Mouse (Mus musculus) spleen, embryonic (tissue): ENCODE data around the gene Tmem215.

ENCODE experiments used
- CTCF ChIA-PET: fragments of 350-600 bp; sonication (Branson Sonifier 250); formaldehyde crosslinking; loops from one replicate; lab custom pipeline; 2022; lab: Charles Lee

Gene Tmem215

DNA sequence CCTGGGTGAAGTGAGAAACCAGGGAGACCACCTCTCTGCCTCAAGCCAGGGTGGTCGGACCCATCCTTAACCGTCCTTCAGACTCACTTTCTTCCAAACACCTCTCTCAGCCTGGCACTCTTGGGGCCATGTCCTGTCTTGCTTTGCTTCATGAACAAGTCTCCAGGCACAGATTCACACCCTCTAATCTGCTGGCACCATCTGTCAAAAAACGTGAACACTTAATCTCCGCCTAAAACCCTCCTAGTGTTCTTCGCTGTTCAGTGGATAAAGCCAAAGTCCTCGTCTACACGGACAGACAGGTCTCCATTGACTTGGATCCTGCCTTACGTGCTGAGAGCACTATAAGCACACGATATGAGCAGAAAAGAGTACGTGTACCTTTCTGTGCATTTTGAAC is at the start of gene Tmem215:
Gene Tmem215 (plus strand): TSS at position 301 of the 400 bp plus-strand sequence.
- CTCF ChIA-PET = no interaction called here

DNA sequence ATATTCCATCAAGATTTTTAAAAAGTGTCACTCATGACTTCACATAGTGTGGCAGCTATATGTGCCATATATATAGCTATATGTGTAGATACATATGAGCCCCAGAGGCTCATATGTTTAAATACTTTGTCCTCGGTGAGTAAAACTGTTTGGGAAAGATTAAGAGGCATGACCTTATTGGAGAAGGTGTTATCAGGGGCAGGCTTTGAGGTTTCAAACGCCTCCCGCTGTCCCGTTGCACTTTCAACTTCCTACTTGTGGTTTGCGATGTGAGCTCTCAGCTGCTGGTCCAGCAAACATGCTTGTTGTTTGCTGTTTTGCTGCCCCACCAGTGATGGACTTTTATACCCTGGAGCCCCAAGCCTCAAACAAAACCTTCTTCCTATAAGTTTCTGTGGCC is 40.1 kb upstream of the Tmem215 start:
- CTCF ChIA-PET = no interaction called here

GRCm38 (mm10) chr4:40433379-40433778 is 38.6 kb upstream of the Tmem215 start:
- CTCF ChIA-PET = no interaction called here

DNA sequence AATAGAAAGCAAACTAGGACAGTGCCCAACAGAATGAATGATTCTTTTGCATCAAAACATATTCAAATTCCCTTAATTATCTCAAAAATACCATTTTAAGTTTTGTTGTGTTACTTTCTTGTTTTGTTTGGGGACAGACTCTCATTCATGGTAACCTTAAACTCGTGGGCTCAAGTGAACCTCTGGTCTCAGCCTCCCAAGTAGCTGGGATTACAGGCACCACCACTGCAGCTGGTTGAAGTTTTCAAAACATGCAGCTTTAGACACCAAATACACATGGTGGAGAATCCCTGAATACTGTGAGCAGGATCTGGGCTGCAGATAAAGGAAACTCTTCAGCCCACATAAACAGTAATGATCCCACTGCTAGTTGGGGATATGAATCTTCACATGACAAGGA is 37.6 kb upstream of the Tmem215 start:
- CTCF ChIA-PET = no interaction called here

DNA sequence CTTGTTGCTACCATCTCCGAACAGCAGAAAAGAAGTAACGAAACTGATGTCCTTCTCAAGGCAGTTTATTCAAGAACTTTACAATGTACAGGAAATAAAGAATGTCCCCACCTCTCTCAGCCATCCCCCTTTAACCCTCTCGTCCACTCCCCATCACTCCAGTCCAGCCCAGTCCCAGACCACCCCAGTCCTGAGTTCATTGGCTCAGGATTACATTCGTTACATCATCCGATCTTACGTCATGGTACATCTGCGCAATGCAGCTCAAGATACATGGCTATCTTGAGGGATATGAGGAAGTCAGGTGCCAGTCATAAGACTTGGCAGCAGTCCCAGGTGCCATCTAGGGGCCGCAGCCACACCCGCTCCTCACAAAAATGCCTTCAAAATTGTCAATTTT is 28.4 kb upstream of the Tmem215 start:
- CTCF ChIA-PET = no interaction called here

- CTCF ChIA-PET = no interaction called here
Measured at GRCm38 (mm10) chr4:40472700-40473530, 935 bp downstream of the Tmem215 start.

GRCm38 (mm10) chr4:40473911-40474310 is 1.9 kb downstream of the Tmem215 start:
- CTCF ChIA-PET = no interaction called here

DNA sequence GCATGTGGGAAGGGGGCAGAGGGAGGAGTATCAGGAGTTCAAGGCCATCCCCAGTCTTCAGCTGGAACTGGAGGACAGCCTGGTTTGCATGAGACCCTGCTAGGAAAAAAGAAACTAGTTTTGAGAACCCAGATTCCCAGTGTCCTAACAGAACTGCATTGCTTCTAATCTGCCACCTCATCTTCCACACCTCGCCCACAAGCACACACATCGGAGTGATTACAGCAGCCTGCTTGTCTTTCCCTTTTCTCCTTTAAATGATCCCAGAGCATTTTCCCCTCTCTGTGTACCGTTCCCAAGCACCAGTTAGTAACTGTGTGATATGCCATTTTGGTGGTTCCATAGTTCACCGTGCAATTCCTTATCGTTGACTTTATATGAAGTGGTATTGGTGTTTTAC is 6.0 kb downstream of the Tmem215 start:
- CTCF ChIA-PET = no interaction called here

- CTCF ChIA-PET = no interaction called here
Measured at GRCm38 (mm10) chr4:40486546-40486945, 14.6 kb downstream of the Tmem215 start.

DNA sequence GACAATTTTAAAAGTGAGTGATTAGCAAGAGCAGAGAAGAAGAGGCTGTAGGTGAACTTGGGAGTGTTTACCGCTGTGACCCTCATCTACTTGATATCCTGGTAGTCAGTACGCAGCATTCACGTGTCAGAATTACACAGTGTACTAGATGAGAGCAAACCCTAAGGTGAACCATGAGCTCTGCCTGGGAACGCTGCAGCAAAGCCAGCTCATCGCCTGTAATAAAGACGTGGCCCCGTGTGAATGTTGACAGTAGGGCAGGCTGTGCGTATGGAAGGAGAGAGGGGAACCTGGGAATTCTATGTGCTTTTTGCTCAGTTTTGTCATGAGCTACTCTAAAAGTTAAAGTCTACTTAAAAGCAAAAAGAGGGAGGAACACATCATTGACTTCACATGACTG is 19.8 kb downstream of the Tmem215 start:
- CTCF ChIA-PET = no interaction called here

DNA sequence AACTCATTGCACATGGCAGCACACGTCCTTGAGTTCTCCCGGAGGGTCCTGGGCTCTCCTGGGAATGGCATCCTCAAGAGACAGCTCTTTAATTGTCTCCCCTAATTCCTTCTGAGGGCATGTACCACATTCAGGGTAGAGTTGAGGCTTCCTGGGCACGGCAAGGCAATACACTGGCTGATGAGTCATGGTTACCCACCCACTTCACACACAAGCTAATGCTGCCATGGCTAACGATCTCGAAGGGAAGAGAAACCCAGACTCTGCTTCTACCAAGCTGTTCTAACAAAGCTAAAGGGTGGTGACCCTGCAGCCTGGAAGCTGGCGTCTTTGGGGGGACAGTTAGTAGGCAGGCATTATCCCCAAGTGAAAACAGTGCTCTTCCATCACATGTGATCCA is 24.4 kb downstream of the Tmem215 start:
- CTCF ChIA-PET = no interaction called here

DNA sequence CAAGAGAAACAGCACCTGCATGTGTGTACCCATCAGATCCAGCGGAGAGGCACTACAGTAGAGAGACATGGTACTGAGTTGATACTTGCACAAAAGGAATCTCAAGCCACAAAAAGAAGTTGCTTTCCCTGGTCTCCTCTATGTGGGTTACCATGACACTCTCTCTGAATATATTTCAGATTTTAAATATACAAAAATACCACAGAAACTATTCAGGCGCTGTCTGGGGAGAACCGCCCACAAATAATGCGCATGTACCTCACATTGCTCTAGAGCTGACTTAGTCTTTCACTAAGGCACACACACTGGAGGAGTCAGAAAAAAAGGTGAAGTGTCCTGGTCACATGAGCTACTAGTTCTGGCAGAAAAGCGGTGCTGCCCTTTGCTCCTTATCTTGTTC is 24.8 kb downstream of the Tmem215 start:
- CTCF ChIA-PET = no interaction called here

DNA sequence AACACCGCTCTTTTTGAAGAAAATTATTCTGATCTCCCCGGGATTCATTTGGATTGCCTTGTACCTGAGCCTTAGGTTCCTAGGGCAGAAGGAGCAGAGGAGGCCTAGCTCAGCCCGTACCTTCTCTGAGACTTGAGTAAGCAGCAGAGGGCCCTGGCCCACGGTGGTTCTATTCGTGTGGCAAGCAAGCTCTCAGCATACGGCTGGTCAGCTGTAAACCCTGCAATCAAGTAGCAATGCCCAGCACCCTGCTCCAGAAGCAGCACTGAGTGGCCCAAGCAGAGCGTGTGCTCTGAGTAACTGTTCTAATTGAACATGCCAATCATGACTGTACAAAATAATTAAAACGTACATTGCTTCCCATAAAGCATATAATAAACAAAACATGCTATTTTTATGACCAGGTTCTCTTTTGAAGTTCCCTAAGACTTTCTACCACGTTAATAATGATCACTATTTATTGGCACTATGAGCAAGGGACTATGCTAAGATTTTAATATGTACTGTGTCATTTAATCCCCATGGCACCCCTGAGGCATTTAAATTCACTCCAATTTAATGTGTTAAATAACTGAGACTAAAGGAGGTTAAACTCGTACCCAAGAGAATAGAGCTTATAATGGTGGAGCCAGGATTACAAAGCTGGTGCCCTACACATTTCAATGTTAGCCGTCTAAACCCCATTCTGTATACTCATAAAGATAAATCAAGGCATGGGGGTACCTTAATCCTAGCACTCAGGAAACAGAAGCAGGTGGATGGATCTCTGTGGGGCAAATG is 28.0 kb downstream of the Tmem215 start:
- CTCF ChIA-PET = no interaction called here

DNA sequence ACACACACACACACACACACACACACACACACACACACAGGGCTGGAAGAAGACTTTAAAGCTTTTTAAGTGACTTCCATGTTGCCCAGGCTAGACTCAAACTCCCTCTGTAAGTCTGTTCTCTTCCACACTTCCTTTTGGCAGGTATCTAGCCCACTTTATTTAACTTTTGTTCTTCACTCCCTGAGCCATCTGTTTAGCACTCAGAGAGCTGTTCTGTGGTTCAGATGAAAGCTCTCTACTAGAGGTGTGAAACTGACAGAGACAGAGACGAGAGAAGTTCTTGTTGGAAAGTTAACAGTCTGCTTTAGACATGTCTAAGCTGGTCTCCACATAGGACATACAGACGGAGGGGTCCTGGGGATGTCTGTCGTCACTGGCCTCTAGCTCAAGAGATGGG is 30.5 kb downstream of the Tmem215 start:
- CTCF ChIA-PET = no interaction called here

DNA sequence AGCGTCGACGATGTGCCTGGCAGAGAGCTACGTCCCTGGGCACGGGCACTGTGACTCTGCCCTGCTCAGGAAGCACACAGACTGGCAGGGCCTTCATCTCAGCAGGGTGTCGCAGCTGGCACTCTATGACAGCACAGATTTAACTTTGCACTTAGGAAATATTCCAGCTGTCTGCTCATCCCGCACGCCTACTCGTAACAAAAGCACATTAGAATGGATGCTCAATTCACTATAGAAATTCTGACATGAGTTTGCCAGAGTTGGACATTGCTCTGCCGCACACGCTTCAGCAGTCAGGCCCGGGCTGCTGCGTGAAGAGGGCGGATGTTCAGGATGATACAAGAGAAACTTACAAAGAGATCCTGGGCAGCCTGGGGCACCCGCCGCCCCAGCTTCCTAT is 37.6 kb downstream of the Tmem215 start:
- CTCF ChIA-PET = no interaction called here

DNA sequence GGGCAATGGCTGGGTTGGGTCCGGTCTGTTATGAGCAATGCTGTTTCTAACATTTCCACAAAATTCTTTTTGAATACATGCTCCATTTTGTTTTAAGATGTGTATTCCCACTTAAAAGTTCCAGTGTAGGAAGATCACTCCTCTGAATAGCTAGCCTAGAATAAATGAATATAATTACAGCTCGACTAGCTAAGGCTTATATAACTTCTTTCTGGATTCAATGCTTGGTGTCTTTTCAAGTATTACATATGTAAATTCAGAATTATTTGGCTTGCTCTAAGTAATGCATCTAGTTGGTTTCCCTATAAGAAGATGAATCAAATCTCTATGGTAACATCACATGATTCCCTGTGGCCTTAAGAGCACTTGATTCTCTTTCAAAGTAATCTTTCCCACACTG is 41.3 kb downstream of the Tmem215 start:
- CTCF ChIA-PET = no interaction called here

GRCm38 (mm10) chr4:40518545-40519324 is 46.8 kb downstream of the Tmem215 start:
- CTCF ChIA-PET = no interaction called here
